Mouse (Mus musculus): ENCODE results near the gene Trp63. TPM values are rescaled to one million over a fixed set of nuclear protein-coding genes. Genes with fewer than 3 reads are reported as not detected.
"Not testable (repeated sequence)": the region's sequence is repeated elsewhere in the genome, so short reads cannot be mapped to it uniquely, and the experiment has no call there.

Trp63 gene
- total RNA-seq (2021) = under 1 TPM in 1 of 2 experiments, not detected in 1; 0.23 TPM
- long read RNA-seq, experiment 1, partial matches to known transcripts = 0 of 1 reads
- long read RNA-seq, experiment 1, other reads (novel, unspliced or antisense) = 1 of 1 reads
- long read RNA-seq, experiment 2 = 0 reads

DNA sequence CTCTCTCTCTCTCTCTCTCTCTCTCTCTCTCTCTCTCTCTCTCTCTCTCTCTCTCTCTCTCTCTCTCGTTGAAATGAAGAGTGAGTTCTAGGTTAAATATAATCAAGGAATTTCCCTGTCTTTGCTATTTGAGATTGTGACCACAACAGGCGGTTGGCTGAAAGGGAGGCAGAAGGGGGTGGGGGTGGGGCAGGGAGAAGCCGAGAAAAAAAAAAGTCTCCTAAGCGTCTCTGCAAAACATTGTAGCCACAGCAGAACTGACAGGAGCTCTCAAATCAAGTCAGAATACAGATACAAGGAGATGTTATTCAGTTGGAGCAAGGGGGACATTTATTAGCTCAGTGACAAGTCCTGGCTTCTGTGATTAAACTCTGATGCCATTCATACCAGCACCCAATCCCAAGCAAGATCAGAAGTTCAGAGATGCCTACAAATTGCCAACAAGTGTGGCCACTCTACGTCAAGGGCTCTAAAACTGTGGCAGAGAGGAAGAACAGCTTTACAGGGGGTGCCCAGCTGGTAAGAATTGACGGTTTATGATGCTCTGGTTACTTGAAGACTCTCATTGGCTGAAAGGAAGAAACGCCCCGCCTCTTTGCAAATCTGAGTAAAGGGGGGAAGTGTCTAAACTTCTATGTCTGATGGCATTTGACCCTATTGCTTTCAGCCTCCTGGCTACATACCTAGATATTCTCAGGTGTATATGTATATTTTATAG, at the start of gene Trp63:
Gene Trp63 (plus strand): TSS at position 233 of the 718 bp plus-strand sequence.
- DNase-seq (ENCODE audit: low spot score in 2 of 2) = no peak

DNA sequence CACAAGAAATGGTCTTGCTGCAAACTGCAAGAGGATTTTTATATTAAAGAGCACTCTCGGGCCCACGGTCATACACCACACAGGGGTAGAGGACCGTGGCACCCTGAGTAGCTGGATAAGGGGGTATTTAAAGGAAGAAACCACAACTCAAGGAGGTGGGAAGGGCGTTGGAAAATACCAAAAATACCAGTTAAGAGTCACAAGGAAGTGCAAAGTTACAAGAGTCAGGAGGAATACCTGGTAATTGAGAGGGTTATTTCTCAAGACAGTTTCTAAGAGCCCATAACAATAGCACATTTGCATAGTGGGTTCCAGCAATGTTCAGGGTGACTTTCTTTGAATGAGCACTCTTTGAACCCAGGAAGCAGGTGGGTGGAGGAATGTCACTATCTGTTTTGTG, 38.8 kb upstream of the Trp63 start:
- not testable (repeated sequence) for DNase-seq (ENCODE audit: low spot score in 2 of 2)

DNA sequence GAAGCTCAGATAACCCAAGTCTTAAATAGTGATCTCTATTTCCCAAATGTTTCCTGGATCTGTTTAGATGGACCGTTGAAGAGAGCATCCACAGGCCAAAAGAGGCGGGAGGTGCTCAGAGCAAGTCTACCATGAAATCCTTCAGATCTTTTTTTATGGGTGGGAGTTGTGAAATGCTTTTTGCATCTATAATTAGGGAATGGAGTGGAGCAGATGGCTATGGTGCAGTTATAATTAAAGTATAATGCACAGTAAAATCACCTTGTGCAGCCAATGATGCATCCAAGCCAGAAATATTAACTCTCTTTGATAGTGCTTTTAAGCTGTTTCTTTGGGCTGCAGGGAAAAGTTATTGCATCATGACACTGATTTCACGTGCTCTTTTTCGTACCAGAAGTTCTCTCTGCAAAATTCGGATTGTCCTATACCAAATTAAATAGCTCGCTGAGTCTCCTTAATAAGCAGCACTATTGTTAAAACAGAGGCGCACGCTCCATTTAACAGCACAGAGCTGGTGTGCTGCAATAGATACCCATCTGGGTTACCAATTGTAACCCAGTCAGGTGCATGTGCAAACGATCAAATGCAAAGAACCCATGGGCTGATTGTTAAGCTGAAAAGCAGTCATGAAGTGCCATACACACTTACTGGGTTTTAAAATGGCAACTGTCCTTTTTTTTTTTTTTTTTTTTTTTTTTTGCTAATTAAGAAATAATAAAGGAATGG, 22.9 kb upstream of the Trp63 start:
- no peak for DNase-seq (ENCODE audit: low spot score in 2 of 2)

GRCm38 (mm10) chr16:25663116-25663515, 20.4 kb upstream of the Trp63 start:
- no peak for DNase-seq (ENCODE audit: low spot score in 2 of 2)

DNA sequence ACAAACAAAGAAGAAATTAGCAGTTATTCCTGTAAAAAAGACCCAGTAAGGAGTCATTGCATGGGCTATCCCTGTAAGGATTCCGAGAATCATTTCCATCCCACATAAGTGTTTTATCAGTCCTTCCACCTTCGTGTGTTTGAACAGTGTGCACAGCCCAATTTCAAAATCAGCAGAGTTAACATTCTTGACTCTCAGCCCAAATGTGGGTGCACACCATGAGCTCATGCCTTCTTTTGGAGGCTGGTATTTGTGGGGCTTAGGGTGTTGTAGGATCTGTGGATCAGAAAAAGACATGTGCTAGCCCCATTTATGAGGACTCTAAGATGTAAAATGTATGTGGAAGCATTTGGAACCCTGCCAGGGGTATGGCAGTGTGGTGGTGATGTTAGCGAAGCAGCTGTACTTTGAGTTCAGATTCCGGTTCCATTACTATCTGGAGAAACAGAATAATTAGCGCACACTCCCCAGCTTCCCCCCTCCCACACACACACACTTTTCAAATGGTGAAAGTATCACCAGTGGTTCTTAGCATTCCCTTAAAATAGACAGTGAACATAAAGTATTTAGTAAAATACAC, 9.6 kb upstream of the Trp63 start:
- no peak for DNase-seq (ENCODE audit: low spot score in 2 of 2)

DNA sequence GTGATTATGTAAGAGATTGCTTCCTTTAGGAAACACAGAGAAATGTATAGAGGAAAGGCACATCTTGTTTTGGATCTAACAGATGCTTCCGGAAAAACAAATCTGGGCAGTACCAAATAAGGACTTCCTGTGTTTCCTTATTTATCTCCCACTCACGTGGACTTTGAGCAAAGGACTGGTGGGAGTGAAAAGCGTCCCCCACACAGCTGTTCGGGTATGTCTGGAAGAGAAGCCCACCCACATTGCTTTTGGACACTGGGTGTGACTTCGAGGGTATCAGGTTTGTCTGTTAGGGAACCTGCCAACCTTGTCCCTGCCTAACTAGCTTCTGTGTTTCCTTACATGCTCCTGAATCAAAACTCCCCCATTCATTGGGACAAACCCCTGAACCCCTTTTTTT, 3.2 kb upstream of the Trp63 start:
- DNase-seq (ENCODE audit: low spot score in 2 of 2) = no peak

DNA sequence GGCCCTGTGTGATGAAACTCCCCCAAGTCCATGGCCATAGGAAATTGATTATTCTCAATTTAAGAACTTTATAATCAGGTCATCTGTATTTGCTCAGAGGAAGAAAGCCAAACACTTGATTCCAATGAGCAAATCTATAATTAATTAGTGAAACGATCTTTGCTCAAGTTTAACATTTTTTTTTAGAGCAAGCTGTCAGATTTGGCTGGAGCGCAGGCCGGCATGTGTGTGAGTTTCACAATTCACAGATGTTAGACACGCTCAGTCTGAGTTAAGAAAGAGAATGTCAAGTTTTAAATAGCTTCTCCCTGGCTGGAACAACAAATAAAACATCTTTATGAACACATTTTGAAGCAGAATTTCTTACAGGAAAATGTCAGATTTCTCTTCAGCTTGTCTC, 1.0 kb upstream of the Trp63 start:
- no peak for DNase-seq (ENCODE audit: low spot score in 2 of 2)

DNA sequence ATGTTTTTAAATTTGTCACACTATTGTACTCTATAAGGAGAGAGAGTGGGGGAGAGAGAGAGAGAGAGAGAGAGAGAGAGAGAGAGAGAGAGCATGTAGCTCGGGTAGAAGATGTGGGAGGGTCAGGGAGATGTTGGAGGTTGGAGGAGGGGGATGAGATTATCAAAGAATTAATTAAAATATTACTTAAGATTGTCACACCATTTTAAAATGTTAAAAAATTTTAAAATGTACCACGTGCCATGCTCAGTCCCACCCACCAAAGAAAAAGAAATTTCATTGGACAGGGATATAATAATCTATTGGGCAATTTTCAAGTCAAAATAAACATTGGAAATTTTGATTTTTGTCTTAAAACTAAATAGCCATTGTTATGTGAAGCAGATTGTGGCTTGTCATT, 1.0 kb downstream of the Trp63 start:
- DNase-seq (ENCODE audit: low spot score in 2 of 2) = no peak

- DNase-seq (ENCODE audit: low spot score in 2 of 2) = no peak
Observed at GRCm38 (mm10) chr16:25690612-25691011, 7.0 kb downstream of the Trp63 start.

GRCm38 (mm10) chr16:25701252-25701651, 17.7 kb downstream of the Trp63 start:
- DNase-seq (ENCODE audit: low spot score in 2 of 2) = no peak

GRCm38 (mm10) chr16:25706260-25706659, 22.7 kb downstream of the Trp63 start:
- DNase-seq (ENCODE audit: low spot score in 2 of 2) = no peak

DNA sequence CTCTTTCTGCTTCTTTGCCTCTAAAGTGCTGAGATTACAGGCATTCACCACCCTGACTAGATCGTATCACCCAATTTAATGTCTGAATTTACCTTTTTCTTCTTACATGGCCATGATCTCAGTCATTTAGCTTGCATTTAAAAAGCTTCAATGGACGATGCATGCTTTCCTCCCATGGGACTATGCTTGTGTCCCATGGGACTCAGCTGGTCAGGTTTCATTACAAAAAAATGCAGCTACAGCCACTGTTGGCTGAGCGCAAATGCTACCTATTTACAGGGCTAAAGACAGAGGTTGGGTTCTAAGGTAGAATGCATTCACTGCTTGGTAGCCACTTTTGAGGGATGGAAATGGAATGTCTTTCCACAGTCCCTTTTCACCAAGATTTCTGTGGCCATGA, 32.2 kb downstream of the Trp63 start:
- DNase-seq (ENCODE audit: low spot score in 2 of 2) = no peak

DNA sequence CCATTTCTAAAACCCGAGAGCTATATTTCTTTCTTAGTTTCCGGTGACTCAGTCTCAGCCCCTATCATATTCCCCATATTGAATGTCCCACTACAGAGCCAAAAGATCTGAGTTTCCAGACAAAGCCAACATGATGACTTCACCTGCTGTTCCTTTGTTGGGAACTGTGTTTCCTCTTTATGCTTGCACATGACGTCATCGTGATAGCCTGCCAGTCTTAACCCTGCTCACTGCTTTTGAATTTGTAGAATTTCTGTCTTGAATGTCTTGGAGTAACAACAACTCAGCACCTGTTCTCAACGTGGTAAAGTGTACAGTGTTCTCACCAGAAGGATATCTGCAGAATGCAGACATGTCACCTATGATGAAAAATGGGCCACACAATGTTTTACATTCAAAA, 39.6 kb downstream of the Trp63 start:
- no peak for DNase-seq (ENCODE audit: low spot score in 2 of 2)

GRCm38 (mm10) chr16:25727001-25727400, 43.4 kb downstream of the Trp63 start:
- no peak for DNase-seq (ENCODE audit: low spot score in 2 of 2)

DNA sequence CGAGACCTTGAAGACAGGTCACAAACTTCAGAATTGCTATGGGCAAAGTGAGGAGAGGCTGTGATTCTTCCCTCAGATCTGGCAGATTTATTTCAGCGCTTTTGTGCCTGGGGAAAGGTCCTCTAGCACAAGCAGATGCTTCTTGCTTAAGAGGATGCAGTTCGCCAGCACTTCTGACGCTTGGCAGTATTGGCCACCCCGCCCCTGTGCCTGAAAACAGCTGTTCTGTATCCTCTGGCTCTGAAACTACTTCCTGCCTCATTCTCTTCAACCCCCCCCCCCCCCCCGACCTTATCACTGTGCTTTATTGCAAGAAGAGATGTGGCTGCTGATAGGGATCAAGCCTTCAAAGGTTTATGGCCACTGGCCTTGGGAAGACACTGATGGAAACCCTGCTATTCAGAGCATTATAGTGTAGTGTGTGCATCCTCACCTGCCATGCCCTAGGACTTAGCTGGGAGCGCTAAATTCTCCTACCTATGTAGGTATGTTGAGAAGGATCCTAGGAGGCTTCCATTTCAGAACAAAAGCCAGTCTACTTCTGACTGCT, 44.5 kb downstream of the Trp63 start:
- DNase-seq (ENCODE audit: low spot score in 2 of 2) = no peak

DNA sequence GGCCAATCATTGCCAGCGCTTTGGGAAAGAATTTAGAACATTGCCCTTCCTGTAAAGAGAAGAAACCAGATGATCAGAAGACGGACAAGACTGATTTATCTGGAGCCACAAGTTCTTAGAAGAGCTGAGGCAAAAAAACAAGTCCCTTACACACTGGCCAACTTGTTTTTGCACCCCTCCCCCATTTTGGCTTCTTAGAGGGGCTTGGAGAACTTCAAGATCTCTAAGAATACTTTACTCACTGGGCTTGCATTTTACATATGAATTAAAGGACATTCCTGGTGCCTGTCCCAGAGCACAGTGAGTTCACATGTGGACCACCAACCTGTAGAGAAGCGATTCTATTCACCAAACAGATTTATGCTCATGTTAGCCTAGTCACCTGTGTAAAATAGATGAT, 53.3 kb downstream of the Trp63 start:
- no peak for DNase-seq (ENCODE audit: low spot score in 2 of 2)

GRCm38 (mm10) chr16:25737623-25738050, 54.1 kb downstream of the Trp63 start:
- DNase-seq (ENCODE audit: low spot score in 2 of 2) = no peak

DNA sequence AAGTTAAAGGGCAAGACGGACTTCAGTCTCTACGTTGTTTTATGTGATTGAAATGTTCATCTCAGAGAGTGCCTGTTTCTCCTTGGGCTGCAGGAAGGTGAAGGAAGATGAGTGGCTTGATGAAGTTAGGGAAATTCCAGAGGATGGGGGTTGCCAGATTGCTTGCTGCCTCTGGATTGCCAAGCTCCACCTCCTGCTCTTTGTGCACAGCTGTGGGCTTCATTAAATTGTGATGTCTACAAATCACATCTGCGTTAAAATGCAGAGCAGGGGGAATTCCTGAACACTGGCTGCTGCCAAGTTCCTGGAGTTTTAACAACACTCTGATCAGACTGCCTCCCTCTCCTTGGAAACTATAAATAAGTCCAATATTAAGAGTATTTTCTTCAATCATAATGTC, 63.2 kb downstream of the Trp63 start:
- DNase-seq (ENCODE audit: low spot score in 2 of 2) = no peak

- no peak for DNase-seq (ENCODE audit: low spot score in 2 of 2)
Observed at GRCm38 (mm10) chr16:25751866-25752265, 68.3 kb downstream of the Trp63 start.

GRCm38 (mm10) chr16:25758108-25758507, 74.5 kb downstream of the Trp63 start:
- DNase-seq (ENCODE audit: low spot score in 2 of 2) = no peak

GRCm38 (mm10) chr16:25765549-25765948, 82.0 kb downstream of the Trp63 start:
- DNase-seq (ENCODE audit: low spot score in 2 of 2) = no peak

- no peak for DNase-seq (ENCODE audit: low spot score in 2 of 2)
Observed at GRCm38 (mm10) chr16:25774611-25775010, 91.0 kb downstream of the Trp63 start.
